Mouse (Mus musculus) gastrocnemius, adult 2 months (tissue): ENCODE results near the gene 1700029P11Rik. TPM values are rescaled to one million over a fixed set of nuclear protein-coding genes. Genes with fewer than 3 reads are reported as not detected.

ENCODE experiments used
- DNase-seq: peaks from one replicate; pipeline ENCODE4 v3.0.0; 2022
- H3K27ac ChIP-seq: fragments of 200-600 bp; 2 replicates; pipeline ENCODE4 v1.8.1; 2022; ENCODE audit warnings: mild to moderate bottlenecking
- H3K4me3 ChIP-seq: fragments of 200-600 bp; 2 replicates; pipeline ENCODE4 v1.8.1; 2022; ENCODE audit warnings: mild to moderate bottlenecking, moderate library complexity
- CTCF ChIP-seq: fragments of 200-600 bp; IDR thresholded peaks from 2 replicates; pipeline ENCODE4 v1.8.1; 2022; ENCODE audit warnings: antibody characterized with exemption, mild to moderate bottlenecking, moderate library complexity
- intact Hi-C: fragments of 180-260 bp; cut with DNase I; formaldehyde crosslinking; loops from one replicate; pipeline ENCODE4 v1.15.1; 2025
- total RNA-seq, 2 experiments: library from RNA; stranded (reverse); gene quantifications; 2 replicates each; pipeline ENCODE4 v1.2.3; 2021

Gene 1700029P11Rik
- total RNA-seq, 2 experiments from 2014 or later = not detected

GRCm38 (mm10) chr15:81989371-81990062, 9.2 kb downstream of the 1700029P11Rik start:
- TF ChIP-seq CTCF = peak; percentile 87
- intact Hi-C loops = loop anchor here (1.0 to 5.0 kb wide), 2 partner anchors 29 to 162 kb away; partner anchors contain the start of gene Pmm1
- H3K4me3 ChIP-seq = no peak overlapping the region
- peak; percentile 91 for DNase-seq
- peak overlapping the region; percentile 61 for H3K27ac ChIP-seq

- TF ChIP-seq CTCF = no peak
- intact Hi-C loops = loop anchor here (5.0 kb wide), 1 partner anchor 163 kb away; no protein-coding TSS in a partner anchor
- no peak for DNase-seq
- no peak overlapping the region for H3K4me3 ChIP-seq
- H3K27ac ChIP-seq = no peak overlapping the region
Observed at GRCm38 (mm10) chr15:81990549-81990948, 10.2 kb downstream of the 1700029P11Rik start.

- intact Hi-C loops = loop anchor here (5.0 kb wide), 1 partner anchor 167 kb away; no protein-coding TSS in a partner anchor
Observed at GRCm38 (mm10) chr15:81993992-81994391, 13.7 kb downstream of the 1700029P11Rik start.

GRCm38 (mm10) chr15:82004257-82004656, 23.9 kb downstream of the 1700029P11Rik start:
- no peak for TF ChIP-seq CTCF
- intact Hi-C loops = no loop called here
- no peak for DNase-seq

More at GRCm38 (mm10) chr15:81993992-81994391, 13.7 kb downstream of the 1700029P11Rik start:
- no peak for TF ChIP-seq CTCF
- DNase-seq = no peak
- H3K4me3 ChIP-seq = no peak overlapping the region
- no peak overlapping the region for H3K27ac ChIP-seq

GRCm38 (mm10) chr15:82011947-82012346, 31.6 kb downstream of the 1700029P11Rik start:
- no peak overlapping the region for H3K27ac ChIP-seq
- TF ChIP-seq CTCF = no peak
- intact Hi-C loops = no loop called here
- no peak overlapping the region for H3K4me3 ChIP-seq
- DNase-seq = no peak

More at GRCm38 (mm10) chr15:82004257-82004656, 23.9 kb downstream of the 1700029P11Rik start:
- H3K27ac ChIP-seq = no peak overlapping the region
- H3K4me3 ChIP-seq = no peak overlapping the region

- Histone ChIP-seq H3K4me3 (peak overlapping the region; percentile 77), H3K27ac (peak overlapping the region; percentile 93)
- TF ChIP-seq CTCF = no peak
- intact Hi-C loops = no loop called here
- DNase-seq = no peak
Observed at GRCm38 (mm10) chr15:82014745-82015391, 34.5 kb downstream of the 1700029P11Rik start.

GRCm38 (mm10) chr15:82015392-82016100, 35.2 kb downstream of the 1700029P11Rik start:
- peak; percentile 46 for DNase-seq
- Histone ChIP-seq H3K4me3 (peak overlapping the region; percentile 77), H3K27ac (peak overlapping the region; percentile 93)
- intact Hi-C loops = no loop called here
- no peak for TF ChIP-seq CTCF

- intact Hi-C loops = no loop called here
- peak overlapping the region; percentile 93 for H3K27ac ChIP-seq
- DNase-seq = peak; percentile 99
Observed at GRCm38 (mm10) chr15:82016101-82016808, 35.9 kb downstream of the 1700029P11Rik start.

GRCm38 (mm10) chr15:82016830-82017229, 36.5 kb downstream of the 1700029P11Rik start:
- DNase-seq = no peak
- peak overlapping the region; percentile 77 for H3K4me3 ChIP-seq
- intact Hi-C loops = no loop called here
- no peak for TF ChIP-seq CTCF
- H3K27ac ChIP-seq = peak overlapping the region; percentile 93

More at GRCm38 (mm10) chr15:82016101-82016808, 35.9 kb downstream of the 1700029P11Rik start:
- peak overlapping the region; percentile 77 for H3K4me3 ChIP-seq
- TF ChIP-seq CTCF = no peak

- Histone ChIP-seq H3K4me3 (no peak overlapping the region), H3K27ac (no peak overlapping the region)
- intact Hi-C loops = no loop called here
- TF ChIP-seq CTCF = no peak
- DNase-seq = no peak
Observed at GRCm38 (mm10) chr15:82017461-82017860, 37.1 kb downstream of the 1700029P11Rik start.

GRCm38 (mm10) chr15:82019288-82019687, 38.9 kb downstream of the 1700029P11Rik start:
- no peak for TF ChIP-seq CTCF
- no peak for DNase-seq
- intact Hi-C loops = no loop called here
- H3K4me3 ChIP-seq = no peak overlapping the region
- H3K27ac ChIP-seq = no peak overlapping the region

- intact Hi-C loops = no loop called here
- DNase-seq = peak; percentile 24
- no peak for TF ChIP-seq CTCF
- Histone ChIP-seq H3K4me3 (no peak overlapping the region), H3K27ac (no peak overlapping the region)
Observed at GRCm38 (mm10) chr15:82022535-82023088, 42.3 kb downstream of the 1700029P11Rik start.
